Mouse (Mus musculus): ENCODE results near the gene Gpr84. TPM values are rescaled to one million over a fixed set of nuclear protein-coding genes. Genes with fewer than 3 reads are reported as not detected.

Gene Gpr84
- polyA plus RNA-seq, 1 experiment from 2014 or later, result 0.34 TPM

GRCm38 (mm10) chr15:103334194-103334593 is 23.8 kb upstream of the Gpr84 start:
- H3K4me2 ChIP-seq, result peak overlapping the region; percentile 20; the same call in 1 of the 2 replicates
- H3K27me3 ChIP-seq (replicated peaks), result no peaks in the 10 kb centered on the region
- H3K9ac ChIP-seq, result no peak overlapping the region
- H3K4me3 ChIP-seq, result no peak overlapping the region
- H3K36me3 ChIP-seq (replicated peaks), result no peaks in the 10 kb centered on the region
- peaks cover 34% of the 10 kb centered on the region for H3K4me1 ChIP-seq
- 0 out of 2 replicates have a peak overlapping the region, but pooled peaks have one; percentile 34 for H3K27ac ChIP-seq
- ATAC-seq (replicated peaks), result no peak
- WGBS, result 8% methylated on average over 2 of the region's 2 CpGs
- H3K9me3 ChIP-seq, result no peaks in the 10 kb centered on the region

GRCm38 (mm10) chr15:103333738-103334137 is 23.3 kb upstream of the Gpr84 start:
- Histone ChIP-seq H3K9me3 (no peaks in the 10 kb centered on the region), H3K9ac (no peak overlapping the region), H3K4me2 (peak overlapping the region; percentile 20; the same call in 1 of the 2 replicates), H3K4me3 (no peak overlapping the region), H3K4me1 (peaks cover 29% of the 10 kb centered on the region), H3K36me3 (replicated peaks) (no peaks in the 10 kb centered on the region), H3K27me3 (replicated peaks) (no peaks in the 10 kb centered on the region), H3K27ac (0 out of 2 replicates have a peak overlapping the region, but pooled peaks have one; percentile 34)
- 44% methylated on average over 5 of the region's 5 CpGs for WGBS
- no peak for ATAC-seq (replicated peaks)

- WGBS, result 43% methylated on average over 5 of the region's 5 CpGs
- H3K9ac ChIP-seq, result no peak overlapping the region
Measured at GRCm38 (mm10) chr15:103333081-103333615, 22.7 kb upstream of the Gpr84 start.

GRCm38 (mm10) chr15:103323455-103324247 is 13.2 kb upstream of the Gpr84 start:
- Histone ChIP-seq H3K4me2 (peak overlapping the region; percentile 66), H3K9me3 (no peaks in the 10 kb centered on the region), H3K4me3 (peak overlapping the region; percentile 63), H3K36me3 (replicated peaks) (no peaks in the 10 kb centered on the region), H3K27me3 (replicated peaks) (no peaks in the 10 kb centered on the region), H3K9ac (peak overlapping the region; percentile 83), H3K27ac (peak overlapping the region; percentile 73), H3K4me1 (peaks cover 29% of the 10 kb centered on the region)
- peak; percentile 97 for ATAC-seq (replicated peaks)
- 1% methylated on average over 39 of the region's 40 CpGs for WGBS

More at GRCm38 (mm10) chr15:103333081-103333615, 22.7 kb upstream of the Gpr84 start:
- ATAC-seq (replicated peaks), result no peak
- H3K4me1 ChIP-seq, result peaks cover 24% of the 10 kb centered on the region
- no peak overlapping the region for H3K27ac ChIP-seq
- no peak overlapping the region for H3K4me2 ChIP-seq
- no peaks in the 10 kb centered on the region for H3K36me3 ChIP-seq (replicated peaks)
- H3K9me3 ChIP-seq, result no peaks in the 10 kb centered on the region
- H3K27me3 ChIP-seq (replicated peaks), result no peaks in the 10 kb centered on the region
- H3K4me3 ChIP-seq, result no peak overlapping the region

- WGBS, result 0% methylated on average over 15 of the region's 26 CpGs
Measured at GRCm38 (mm10) chr15:103323070-103323454, 12.7 kb upstream of the Gpr84 start.

GRCm38 (mm10) chr15:103322396-103322795 is 12.0 kb upstream of the Gpr84 start:
- H3K4me1 ChIP-seq, result peaks cover 29% of the 10 kb centered on the region
- no peaks in the 10 kb centered on the region for H3K9me3 ChIP-seq
- H3K9ac ChIP-seq, result peak overlapping the region; percentile 83
- WGBS, result 37% methylated on average over 4 of the region's 4 CpGs
- H3K4me2 ChIP-seq, result peak overlapping the region; percentile 66
- peak overlapping the region; percentile 63 for H3K4me3 ChIP-seq
- peaks cover 10% of the 10 kb centered on the region; the same call in 1 of the 2 replicates for H3K36me3 ChIP-seq (replicated peaks)
- peak overlapping the region; percentile 73; the same call in 1 of the 2 replicates for H3K27ac ChIP-seq
- H3K27me3 ChIP-seq (replicated peaks), result no peaks in the 10 kb centered on the region
- ATAC-seq (replicated peaks), result no peak

More at GRCm38 (mm10) chr15:103323070-103323454, 12.7 kb upstream of the Gpr84 start:
- H3K27ac ChIP-seq, result peak overlapping the region; percentile 73
- H3K4me2 ChIP-seq, result peak overlapping the region; percentile 66
- H3K4me3 ChIP-seq, result peak overlapping the region; percentile 63
- ATAC-seq (replicated peaks), result peak; percentile 77
- H3K9ac ChIP-seq, result peak overlapping the region; percentile 83
- peaks cover 29% of the 10 kb centered on the region for H3K4me1 ChIP-seq
- no peaks in the 10 kb centered on the region for H3K9me3 ChIP-seq
- no peaks in the 10 kb centered on the region for H3K27me3 ChIP-seq (replicated peaks)
- H3K36me3 ChIP-seq (replicated peaks), result peaks cover 5% of the 10 kb centered on the region; the same call in 1 of the 2 replicates

GRCm38 (mm10) chr15:103321076-103321475 is 10.7 kb upstream of the Gpr84 start:
- WGBS, result 67% methylated on average over 1 of the region's 1 CpGs
- H3K4me1 ChIP-seq, result peaks cover 29% of the 10 kb centered on the region
- H3K9me3 ChIP-seq, result no peaks in the 10 kb centered on the region
- H3K9ac ChIP-seq, result no peak overlapping the region; the same call in 1 of the 2 replicates
- no peaks in the 10 kb centered on the region for H3K27me3 ChIP-seq (replicated peaks)
- no peak overlapping the region for H3K4me2 ChIP-seq
- peaks cover 22% of the 10 kb centered on the region; the same call in 1 of the 2 replicates for H3K36me3 ChIP-seq (replicated peaks)
- ATAC-seq (replicated peaks), result no peak
- no peak overlapping the region for H3K27ac ChIP-seq
- no peak overlapping the region for H3K4me3 ChIP-seq

GRCm38 (mm10) chr15:103318201-103318816 is 7.9 kb upstream of the Gpr84 start:
- H3K27ac ChIP-seq, result no peak overlapping the region
- H3K9me3 ChIP-seq, result no peaks in the 10 kb centered on the region
- no peaks in the 10 kb centered on the region for H3K27me3 ChIP-seq (replicated peaks)
- 79% methylated on average over 3 of the region's 3 CpGs for WGBS
- H3K4me3 ChIP-seq, result no peak overlapping the region
- ATAC-seq (replicated peaks), result no peak
- H3K9ac ChIP-seq, result no peak overlapping the region
- H3K4me1 ChIP-seq, result peaks cover 42% of the 10 kb centered on the region
- H3K4me2 ChIP-seq, result no peak overlapping the region
- H3K36me3 ChIP-seq (replicated peaks), result peaks cover 27% of the 10 kb centered on the region; the same call in 1 of the 2 replicates

- Histone ChIP-seq H3K4me3 (no peak overlapping the region), H3K9ac (no peak overlapping the region), H3K4me2 (no peak overlapping the region), H3K27ac (no peak overlapping the region), H3K4me1 (peaks cover 42% of the 10 kb centered on the region), H3K9me3 (no peaks in the 10 kb centered on the region), H3K36me3 (replicated peaks) (peaks cover 27% of the 10 kb centered on the region; the same call in 1 of the 2 replicates), H3K27me3 (replicated peaks) (no peaks in the 10 kb centered on the region)
- no peak for ATAC-seq (replicated peaks)
- WGBS, result 85% methylated on average over 8 of the region's 8 CpGs
Measured at GRCm38 (mm10) chr15:103317731-103318130, 7.3 kb upstream of the Gpr84 start.

- H3K4me1 ChIP-seq, result peaks cover 36% of the 10 kb centered on the region
- no peak for ATAC-seq (replicated peaks)
- no peak overlapping the region for H3K4me2 ChIP-seq
- no peaks in the 10 kb centered on the region for H3K9me3 ChIP-seq
- H3K27ac ChIP-seq, result no peak overlapping the region
- H3K4me3 ChIP-seq, result no peak overlapping the region
- no peaks in the 10 kb centered on the region for H3K27me3 ChIP-seq (replicated peaks)
- H3K9ac ChIP-seq, result no peak overlapping the region
- peaks cover 27% of the 10 kb centered on the region; the same call in 1 of the 2 replicates for H3K36me3 ChIP-seq (replicated peaks)
Measured at GRCm38 (mm10) chr15:103317120-103317519, 6.7 kb upstream of the Gpr84 start.

- H3K4me2 ChIP-seq, result no peak overlapping the region
- H3K27me3 ChIP-seq (replicated peaks), result no peaks in the 10 kb centered on the region
- H3K4me1 ChIP-seq, result peaks cover 26% of the 10 kb centered on the region
- no peak overlapping the region for H3K4me3 ChIP-seq
- WGBS, result 84% methylated on average over 10 of the region's 10 CpGs
- no peaks in the 10 kb centered on the region for H3K9me3 ChIP-seq
- peak; percentile 1; the same call in 1 of the 2 replicates for ATAC-seq (replicated peaks)
- H3K27ac ChIP-seq, result no peak overlapping the region
- H3K36me3 ChIP-seq (replicated peaks), result peaks cover 27% of the 10 kb centered on the region; the same call in 1 of the 2 replicates
- H3K9ac ChIP-seq, result no peak overlapping the region
Measured at GRCm38 (mm10) chr15:103315979-103316776, 5.8 kb upstream of the Gpr84 start.
